Mouse (Mus musculus) brain, embryonic 14.5 days (tissue): ENCODE data around the gene Zfp74.

Source experiments
- CTCF ChIP-seq: fragments of 200-500 bp; IDR thresholded peaks from 2 replicates; pipeline ENCODE4 v1.5.1; 2012; ENCODE audit warnings: inconsistent platforms, mild to moderate bottlenecking, moderate library complexity, borderline replicate concordance; ENCODE audit not compliant: insufficient read depth, insufficient read length; ENCODE audit errors: extremely low read depth
- POLR2A ChIP-seq: fragments of 200-500 bp; IDR thresholded peaks from 2 replicates; pipeline ENCODE4 v1.6.1; 2012; ENCODE audit warnings: mild to moderate bottlenecking, inconsistent platforms, borderline replicate concordance; ENCODE audit not compliant: poor library complexity, insufficient read depth, insufficient read length, severe bottlenecking; ENCODE audit errors: extremely low read depth

DNA sequence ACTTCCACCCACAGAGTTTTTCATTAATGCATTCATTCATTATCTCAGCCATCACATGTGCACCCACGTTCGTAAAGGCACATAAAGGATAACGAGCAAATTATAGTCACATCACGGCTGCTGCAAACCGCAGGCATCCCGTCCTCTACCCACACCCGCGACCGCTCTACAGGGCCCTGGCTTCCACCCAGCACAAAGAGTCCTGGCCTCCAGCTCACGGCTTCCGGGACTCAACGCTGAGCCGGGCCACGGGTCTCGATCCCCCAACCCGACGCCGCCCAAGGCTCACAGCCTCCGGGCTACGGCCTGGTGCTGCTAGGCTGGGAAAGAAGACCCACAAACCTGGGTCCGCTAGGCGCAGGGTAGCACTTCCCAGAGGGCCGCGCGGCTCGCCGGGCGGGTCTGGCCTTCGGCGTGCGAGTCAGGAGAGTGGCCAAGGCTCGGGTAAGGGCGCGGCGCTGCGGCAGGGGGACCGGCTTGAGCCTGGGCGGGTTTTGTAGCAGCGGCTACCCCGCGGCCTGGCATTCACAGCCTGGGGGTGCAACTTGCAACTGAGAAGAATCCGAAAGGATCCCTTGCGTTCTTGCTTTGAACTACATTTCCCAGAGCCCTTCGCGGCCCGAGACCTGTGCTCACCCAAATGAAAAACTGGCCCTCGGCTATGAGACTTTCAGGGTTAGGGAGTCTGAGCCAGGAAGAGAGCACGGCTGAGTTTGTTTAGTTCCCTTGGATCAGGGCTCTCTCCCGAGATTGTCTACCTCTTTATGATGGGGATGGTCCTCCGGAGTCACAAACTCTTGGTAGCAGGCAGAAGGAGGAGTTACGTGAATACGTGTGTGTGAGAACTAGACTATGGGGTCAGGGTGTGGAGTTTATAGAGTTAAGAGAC lies at the start of gene Zfp74:
- no peak for TF ChIP-seq CTCF
- peak; percentile 34; the same call in 1 of the 2 replicates for TF ChIP-seq POLR2A
